Mouse (Mus musculus): ENCODE measurements at regions not wholly inside any gene's neighbourhood (a gene's known extent, or its start where the extent isn't known, plus 50 kb on each side); places are given as distances from the start of the nearest gene placed in this dataset.
"Not testable (repeated sequence)": the region's sequence is repeated elsewhere in the genome, so short reads cannot be mapped to it uniquely, and the experiment has no call there.

DNA sequence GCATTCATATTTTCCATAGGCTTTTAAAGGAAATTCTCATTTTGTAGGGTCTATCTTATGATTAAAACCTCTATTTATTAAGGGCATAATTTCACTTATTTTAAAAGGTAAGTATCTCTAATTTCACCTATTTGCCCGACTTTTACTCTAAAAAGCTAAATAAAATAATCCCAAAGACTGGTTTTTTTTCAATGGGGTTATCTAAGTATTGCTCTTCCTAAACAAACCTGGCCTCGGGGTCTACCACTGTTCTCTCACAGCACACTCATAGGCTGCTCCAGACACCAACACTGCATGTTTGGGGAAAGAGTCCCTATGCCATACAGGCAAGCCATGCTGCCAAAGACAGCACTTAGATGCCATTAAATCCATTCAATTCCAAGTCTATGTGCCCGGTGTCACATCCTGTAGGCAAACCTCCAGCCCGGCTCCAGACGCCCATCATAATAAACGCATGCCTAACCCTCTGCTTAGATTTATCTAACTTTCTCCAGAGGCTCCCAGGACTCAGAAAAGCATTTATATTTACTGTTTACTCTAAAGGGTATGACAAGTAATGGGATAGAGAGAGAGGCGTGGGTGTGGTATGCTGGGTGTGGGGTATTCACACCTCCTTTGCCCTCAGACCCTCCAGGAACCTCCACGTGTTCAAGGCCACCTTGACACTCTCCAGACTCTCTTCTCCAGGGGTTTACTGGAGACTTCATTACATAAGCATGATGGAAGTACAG lies 62.5 kb upstream of the Cpm start:
- no peak for DNase-seq

DNA sequence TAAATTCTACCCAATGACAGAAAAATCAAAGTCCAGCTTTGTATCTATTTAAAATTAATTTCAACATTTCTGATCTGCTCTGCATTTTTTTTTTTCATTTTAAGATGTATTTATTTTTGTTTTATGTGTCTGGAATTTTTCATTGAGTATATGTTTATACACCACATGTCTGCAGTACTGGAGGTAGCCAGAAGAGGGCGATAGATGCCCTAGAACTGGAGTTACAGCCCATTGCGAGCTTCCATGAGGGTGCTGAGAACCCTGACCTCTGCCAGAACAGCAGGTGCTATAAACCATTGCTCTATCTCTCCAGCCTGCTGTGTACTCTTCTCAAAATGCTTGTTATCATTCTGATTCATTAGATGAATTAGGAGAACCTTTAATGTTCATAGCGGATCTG lies 63.1 kb upstream of the Cpm start:
- no peak for DNase-seq

DNA sequence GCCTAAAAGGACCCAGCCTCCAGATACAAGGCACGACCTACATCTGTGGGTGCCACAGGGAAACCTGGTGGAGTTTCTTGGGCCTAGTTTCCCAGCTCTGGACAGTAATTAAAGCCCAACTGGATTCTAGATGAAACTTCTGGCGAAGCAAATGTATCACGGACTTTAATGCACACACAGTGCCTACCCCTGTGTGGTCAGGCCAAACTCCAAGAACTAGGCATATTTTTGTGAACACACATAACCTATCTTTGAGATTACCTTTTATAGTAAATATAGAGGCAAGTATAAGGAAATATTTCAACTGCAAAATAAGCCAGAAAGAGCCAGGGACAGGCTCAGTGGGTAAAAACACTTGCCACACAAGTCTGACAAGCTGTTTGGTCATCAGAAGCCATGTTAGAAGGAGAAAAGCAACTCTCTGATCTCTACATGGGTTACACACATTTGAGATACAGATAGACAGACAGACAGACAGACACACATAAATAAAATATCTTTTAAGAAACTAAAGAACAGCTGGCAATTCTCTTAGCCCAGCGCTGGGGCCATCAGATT lies 63.7 kb upstream of the Cpm start:
- DNase-seq: no peak

DNA sequence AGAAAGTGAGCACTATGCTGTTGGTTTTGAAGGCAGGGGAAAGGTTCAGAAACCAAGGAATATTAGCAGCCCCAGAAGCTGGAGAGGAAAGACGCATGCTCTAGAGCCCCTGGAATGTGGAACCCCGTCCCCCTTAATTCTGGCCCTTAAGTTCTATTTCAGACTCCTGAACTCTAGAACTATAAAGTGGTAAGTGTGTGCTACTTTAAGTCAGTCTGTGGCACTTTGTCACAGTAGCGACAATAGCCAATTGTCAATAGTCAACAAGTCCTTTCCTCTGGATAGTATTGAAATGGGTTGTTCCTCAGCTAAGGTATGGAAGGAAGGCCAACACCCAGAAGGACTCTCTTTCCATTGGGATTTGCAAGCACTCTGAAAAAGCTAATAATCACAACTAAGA lies 64.2 kb upstream of the Cpm start:
- no peak for DNase-seq

DNA sequence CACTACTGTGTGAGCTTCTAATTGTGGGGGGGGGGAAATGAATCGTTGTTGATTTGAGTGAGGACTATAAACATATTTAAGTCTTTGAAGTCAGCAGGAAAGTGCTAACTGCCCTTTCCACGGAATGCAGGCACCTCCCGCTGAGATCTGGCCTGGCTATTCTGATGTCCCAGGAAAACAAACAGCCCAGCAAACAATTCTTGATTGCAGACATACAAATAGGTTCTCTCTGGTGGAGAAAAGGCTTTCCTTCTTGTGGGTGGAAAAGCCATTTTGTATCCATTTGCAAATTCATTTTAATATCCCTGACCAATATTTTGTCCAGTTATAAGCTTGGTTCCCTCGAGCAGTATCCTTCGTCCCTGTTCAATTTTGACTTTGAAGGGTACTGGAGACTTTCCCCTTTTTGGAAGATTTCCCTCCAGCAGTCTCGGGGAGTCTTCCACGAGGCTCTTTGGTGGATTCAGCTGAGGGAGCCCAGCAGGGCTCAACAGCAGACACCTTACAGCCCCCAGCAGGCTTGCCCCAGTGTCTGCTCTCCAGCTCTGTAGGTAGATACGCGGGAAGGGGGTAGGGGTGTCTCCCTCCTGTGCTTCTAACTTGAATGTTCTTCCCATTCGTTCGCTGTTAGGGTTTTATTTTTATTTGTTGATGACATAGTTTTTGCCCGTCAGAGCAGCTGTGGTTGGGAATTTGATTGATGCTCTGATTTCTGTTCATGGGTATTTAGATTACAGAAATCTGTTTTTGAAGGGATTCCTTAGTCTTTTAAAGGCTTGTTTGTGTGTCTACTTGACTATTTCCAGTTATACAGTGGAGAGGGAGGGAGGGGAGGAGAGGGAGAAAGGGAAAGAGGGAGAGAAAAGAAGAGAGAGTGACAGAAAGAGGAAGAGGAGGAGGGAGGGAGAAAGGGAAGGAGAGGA lies 64.9 kb upstream of the Cpm start:
- no peak for DNase-seq

DNA sequence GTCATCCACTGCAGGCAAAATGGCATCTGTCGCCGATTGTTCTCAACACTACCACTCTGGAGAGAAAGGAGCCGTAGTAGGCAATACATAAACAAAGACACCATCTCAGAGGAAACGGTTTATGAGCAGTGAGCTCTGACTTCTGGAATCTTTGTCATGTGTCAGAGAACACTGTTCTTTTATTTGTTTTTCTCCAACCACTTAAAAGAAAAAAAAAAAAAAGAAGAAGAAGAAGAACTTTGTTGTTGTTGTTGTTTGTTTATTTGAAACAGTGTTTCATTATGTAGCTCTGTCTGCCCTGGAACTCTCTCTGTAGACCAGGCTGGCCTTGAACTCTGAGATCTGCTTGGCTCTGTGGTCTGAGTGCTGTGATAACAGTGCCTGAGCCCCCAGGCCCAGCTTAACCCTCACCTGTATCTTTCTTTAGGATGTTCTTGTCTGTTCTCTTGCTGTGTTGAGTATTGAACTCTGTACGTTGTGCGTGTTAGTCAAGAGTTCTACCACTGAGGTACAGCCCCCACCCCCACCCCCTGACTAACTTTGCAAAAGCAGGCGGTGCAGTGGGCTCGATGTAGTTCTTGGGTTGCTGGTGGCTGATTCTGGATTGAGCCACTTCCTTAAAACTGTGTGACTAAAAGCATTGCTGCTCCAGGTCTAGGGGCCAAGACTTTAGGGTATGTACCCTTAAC lies 65.7 kb upstream of the Cpm start:
- no peak for DNase-seq

DNA sequence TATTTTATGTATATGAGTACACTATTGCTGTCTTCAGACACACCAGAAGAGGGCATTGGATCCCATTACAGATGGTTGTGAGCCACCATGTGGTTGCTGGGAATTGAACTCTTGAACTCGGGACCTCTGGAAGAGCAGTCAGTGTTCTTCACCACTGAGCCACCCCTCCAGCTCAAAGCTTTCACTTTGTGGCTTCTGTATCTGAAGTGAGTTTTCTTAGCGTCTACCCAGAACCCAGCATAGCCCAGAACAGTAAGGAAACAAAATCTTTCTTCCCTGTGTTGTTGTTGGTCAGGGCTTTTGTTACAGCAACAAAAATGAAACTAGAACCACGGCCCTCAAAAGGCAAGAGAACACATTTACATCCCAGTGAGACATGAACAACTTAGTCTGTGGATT lies 66.5 kb upstream of the Cpm start:
- not testable (repeated sequence) for DNase-seq

DNA sequence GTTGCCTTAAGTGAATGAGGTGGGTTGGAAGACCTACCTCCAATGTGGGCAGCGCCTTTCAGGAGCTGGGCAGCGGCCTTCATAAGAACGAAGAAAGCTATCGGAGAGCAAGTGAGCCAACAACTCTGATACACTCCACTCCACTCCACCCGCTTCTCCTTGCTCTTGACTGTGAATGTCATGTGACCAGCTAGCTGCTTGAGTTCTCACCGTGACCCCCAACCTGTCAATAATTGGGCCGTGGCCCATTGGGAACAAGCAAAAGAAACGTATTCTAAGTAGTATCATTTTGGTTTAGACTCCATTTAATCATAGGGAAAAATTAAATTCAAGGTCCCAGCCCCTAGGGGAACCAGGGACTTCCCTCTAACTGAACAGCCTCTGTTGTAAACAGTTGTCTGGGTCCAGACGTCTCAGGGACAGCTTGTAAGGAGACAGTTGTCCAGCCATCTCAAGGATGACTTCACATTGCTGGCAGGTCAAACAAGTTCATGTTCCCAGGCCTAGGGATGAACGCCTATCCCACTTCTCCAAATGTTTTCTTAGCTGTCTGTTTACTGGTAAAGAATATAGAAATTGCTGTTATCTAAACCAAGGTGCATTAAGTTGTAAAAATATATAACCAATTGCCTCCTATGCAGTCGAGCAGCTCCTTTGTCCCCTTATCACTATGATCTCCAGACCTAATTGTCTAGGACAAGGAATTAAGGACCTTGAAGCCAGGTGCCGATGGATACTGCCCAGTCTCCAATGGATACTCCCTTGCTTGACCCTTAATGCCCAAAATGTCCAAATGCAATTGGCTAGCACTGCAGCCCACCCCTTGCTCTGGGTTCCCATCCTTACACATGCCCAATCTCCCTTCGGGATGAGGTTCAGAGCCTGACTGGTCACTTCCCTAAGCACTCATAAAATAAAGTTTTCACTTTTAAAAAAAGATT lies 67.1 kb upstream of the Cpm start:
- DNase-seq: no peak

DNA sequence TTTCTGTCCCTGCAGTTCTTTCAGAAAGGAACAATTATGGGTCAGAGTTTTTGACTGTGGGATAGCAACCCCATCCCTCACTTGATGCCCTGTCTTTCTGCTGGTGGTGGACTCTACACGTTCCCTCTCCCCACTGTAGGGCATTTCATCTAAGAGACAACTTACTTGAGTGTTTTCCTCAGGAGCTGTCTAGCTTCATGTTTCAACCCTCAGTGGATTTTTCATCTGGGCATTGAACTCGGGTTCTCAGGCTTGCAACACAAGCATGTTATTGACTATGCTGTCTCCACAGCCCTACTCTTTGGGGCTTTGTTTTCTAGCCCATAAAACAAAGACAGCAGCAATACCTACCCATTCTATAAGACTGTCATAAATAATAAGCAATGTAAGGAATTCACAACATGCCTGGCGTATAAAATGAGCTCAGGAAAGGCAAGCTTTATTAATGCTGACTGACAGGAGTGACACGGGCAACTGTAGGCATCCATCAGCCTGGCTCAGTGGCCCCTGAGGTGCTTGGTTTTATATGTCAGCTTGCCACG lies 68.0 kb upstream of the Cpm start:
- no peak for DNase-seq

DNA sequence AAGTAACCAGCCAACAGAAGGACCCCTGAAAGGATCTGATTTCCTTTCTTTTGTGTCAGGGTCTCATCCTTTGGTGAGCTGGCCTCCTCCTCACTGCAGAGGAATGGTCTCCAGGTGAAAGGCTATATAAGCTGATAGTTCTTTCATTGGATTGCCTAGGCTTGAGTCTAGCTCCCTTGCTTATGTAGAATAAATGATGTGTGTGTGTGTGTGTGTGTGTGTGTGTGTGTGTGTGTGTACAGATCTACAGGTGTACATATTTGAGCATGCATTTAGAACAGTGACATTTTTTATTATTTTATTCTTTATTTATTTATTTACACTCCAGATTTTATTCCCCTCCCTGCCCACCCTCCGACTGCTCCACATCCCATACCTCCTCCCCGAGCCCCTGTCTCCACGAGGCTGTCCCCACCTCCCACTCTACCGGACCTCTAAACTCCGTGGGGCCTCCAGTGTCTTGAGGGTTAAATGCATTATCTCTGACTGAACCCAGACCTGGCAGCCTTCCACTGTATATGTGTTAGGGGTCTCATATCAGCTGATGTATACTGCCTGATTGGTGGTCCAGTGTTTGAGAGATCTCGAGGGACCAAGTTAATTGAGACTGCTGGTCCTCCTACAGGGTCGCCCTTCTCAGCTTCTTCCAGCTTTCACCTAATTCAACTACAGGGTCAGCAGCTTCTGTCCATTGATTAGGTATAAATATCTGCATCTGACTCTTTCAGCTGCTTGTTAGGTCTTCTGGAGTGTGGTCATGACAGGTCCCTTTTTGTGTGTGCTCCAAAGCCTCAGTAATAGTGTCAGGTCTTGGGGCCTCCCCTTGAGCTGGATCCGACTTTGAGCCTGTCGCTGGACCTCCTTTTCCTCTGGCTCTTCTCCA lies 68.7 kb upstream of the Cpm start:
- no peak for DNase-seq

DNA sequence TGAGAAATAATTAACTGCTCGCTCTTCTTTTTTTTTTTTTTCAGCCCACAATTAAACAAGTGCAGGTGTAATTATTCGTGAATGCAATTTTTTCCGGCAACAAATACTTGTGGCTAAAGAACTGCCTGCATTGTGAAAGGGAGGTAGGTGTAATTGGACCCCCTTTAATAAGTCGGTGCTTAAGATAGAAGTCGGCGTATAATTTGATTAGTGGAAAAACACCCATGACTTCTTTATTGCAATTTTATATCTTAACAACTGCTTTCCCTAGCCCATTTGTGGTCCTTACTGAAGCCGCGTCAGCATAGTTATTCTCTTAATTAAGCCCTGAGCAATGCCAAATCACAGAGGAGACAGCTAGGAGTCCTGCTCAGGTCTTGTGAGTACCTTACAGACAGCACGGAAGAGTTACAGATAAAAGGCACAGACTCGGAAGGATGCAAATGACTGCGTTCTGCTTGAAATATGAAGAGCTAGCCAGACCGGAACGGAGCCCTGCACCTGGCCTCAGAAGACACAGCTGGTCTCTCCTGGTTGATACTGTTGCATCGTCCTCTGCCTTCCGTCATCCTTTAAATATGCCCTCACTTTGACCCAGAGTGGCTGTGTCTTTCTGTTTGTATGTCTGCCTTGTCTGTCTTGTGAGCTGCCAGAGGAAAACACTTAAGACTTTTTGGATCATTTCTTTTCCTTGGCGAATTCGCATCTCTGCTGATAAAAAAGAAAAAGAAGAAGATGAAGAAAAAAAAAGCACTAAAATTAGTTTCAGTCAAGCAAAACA lies 69.5 kb upstream of the Cpm start:
- DNase-seq: no peak

DNA sequence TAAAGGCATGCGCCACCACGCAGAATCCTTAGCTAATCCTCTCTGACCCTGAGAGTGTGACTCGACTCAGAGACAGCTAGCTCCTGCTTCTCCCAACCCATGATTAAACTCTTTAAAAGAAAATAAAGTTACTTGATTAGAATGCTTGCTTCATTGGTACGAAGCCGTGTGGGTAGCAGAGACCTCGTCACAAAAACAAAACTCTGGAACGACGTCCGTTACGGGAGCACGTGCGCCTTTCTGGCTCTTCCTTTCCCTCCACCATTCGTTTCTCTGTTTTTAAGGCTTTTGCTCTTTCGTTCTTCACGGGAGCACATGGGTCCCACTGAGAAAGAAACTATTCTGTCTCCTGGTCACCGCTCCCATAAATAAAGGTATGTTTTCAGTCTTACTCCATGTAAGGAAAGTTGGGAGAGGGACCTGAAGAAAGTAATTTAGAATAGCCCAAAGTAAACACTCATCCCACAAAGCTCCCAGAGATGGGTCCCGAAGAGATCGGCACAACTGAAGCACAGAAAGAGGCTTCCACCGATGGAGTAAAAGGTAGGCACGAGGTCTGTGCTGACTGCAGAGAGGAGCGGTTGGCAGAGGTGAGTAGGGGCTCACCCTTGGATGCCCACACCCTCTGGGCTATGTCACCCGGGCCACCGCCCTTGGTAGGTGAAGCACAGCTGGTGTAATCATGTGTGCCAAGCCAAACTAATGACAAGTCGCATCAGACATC lies 70.2 kb upstream of the Cpm start:
- no peak for DNase-seq

DNA sequence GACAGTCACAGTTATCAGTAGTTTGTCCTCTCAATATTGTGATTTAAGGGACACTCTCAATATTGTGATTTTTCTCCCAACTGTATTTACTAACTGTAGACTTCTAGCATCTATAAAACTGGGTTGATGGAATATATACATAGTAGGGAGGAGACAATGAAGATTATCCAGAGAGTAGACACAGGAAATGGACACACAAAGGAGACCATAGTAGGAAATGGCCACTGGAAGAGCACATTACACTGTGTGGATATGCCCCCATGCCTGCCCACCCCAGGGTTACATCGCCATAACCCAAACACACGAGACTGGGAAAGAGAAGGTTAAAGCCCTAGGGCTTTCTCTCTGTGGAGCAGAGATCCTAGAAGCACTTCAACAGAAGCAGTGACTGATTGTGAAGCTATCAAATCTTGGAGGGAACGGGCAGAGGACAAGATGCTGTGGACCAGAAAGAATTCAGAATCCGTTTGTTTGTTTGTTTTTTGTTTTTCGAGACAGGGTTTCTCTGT lies 71.0 kb upstream of the Cpm start:
- no peak for DNase-seq

DNA sequence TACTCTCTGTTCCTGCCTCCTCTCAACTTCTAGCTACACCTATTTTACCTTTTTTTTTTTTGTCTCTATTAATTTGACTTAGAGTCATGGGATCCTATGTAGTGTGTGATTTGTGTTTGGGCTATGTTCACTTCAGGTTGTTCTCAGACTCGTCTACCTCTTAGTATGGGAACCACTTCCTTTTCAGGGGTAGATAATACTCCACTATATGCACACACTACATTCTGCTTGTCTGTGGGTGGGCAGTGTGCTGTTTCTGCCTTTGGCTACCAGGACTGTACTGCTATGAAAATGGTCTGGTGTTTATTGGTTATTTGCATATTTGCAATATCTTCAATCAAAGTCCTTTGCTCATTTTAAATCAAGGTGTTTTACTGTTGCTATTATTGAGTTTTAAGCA lies 71.6 kb upstream of the Cpm start:
- DNase-seq: no peak

DNA sequence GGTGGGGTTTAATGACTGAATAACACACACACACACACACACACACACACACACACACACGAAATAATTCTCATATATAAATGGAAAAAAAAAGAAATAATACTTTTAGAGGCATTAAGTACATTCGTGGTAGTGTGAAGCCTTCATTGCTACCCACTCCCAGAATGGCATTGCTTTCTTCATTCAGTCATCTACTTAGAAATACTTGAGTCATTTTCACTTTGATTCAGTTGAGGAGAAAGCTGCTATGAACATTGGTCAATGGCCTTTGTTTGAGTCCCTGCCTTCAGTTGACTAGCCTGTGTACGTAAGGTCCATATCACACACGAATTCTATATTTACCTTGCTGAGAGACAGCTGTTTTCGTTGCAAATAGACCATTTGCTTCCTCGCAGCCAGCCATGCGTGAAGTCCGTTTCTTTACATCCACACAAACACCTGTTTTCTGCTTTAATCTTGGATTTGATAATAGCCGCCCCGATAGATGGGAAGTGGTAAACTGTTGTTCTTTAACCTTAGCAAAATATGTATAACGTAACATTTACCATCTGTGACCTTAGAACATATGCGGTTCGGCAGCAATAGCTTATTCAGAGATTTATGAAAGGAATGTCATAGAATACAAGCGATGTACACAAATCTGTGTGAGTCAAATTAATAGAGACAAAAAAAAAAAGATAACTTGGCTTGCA lies 72.3 kb upstream of the Cpm start:
- DNase-seq: no peak

DNA sequence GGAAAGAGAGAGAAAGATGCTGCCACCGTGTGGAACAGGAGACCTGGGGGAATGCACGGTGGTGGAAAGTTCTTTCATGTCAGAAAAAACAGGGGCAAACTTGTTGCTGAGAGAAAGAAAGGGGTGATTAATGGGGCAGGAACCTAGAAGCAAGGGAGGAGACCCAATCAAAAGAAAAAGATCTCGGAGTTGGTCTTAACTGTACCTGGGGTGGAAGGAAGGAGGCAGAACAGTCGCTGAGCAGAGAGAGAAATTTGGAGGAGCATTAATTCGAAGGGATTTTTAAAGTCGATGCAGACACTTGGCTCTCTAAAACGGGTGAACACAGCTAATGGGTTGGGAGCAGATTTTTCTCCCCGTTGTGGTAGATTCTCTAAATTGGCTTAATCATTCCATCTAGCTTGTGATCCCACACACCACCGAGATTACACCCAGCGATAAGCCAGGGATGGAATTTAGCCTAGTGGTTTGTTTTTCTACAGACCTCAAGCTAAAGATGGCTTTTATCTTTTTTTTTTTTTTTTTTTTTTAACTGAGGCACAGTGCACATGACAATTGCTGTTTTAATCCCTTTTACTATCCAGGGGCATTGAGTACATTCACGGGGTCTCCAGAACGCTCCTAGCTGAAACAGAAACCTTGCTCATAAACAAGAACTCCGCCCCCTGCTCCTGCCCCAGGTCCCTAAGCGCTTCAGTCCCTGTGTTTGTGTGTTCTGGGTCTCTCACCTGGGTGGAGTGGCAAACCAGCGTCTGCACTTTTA lies 73.1 kb upstream of the Cpm start:
- DNase-seq: no peak

DNA sequence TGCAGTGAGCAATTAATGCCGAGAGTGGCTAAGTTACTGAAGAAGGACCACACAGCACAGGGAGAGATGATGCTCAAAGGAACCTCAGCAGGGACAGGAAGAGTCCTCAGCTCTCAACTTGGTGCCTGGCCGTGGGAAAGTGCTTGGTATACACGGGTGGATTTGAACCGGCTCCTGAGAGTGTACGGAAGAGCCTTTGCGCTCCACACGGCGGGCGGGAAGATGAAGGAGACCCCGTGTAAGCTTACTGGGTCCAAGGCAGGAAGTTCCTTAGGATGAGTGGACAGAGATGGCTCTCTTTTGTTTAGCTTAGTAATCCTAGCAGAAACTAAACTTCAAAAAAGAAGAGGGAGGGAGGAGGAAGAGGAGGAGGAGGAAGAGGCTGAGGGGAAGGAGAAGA lies 73.8 kb upstream of the Cpm start:
- DNase-seq: no peak

DNA sequence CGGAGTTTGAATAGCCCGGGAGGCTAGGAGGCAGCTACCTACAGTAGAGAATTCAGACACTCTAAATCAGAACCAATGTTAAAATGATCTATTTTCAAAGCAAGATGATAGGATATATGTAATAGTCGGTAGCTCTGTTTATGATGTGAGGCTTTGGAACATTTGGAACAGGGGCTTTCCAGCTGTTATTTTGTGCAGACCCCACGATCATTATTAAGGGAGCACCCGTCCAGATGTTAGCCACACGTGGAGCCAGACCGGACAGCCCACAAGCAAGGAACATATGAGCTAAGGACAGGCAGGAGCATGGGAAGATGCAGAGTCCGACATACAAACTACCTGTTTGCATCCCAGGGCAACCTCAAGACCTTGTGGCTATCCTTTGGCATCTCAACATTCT lies 74.3 kb upstream of the Cpm start:
- DNase-seq: no peak

Measured in kidney, postnatal 36 days (tissue).